Mouse (Mus musculus) stomach, postnatal 0 days (tissue): ENCODE measurements around the gene Eif4e1b. TPM values are rescaled to one million over a fixed set of nuclear protein-coding genes. Genes with fewer than 3 reads are reported as not detected.
A peak's percentile ranks its signal among the peaks of the same experiment; 100 is the strongest.
"Not testable (repeated sequence)": the region's sequence is repeated elsewhere in the genome, so short reads cannot be mapped to it uniquely, and the experiment has no call there.

Experiments
- ATAC-seq: fragments of 200-750 bp; cut with Nextera tagmentation; 2 replicates; pipeline ENCODE4 v1.8.0; 2017; ENCODE audit not compliant: low FRiP score, low TSS enrichment
- DNase-seq: peaks from one replicate; pipeline ENCODE4 v3.0.0-alpha.2; 2016; ENCODE audit warnings: low spot score
- H3K27ac ChIP-seq: fragments of 300-500 bp; sonication (generic); replicated peaks from 2 replicates; pipeline ENCODE4 v1.5.1; 2014; ENCODE audit warnings: mild to moderate bottlenecking, control low read depth
- H3K27me3 ChIP-seq: fragments of 300-500 bp; sonication (generic); 2 replicates; pipeline ENCODE4 v1.6.1; 2014; ENCODE audit warnings: low read length; ENCODE audit not compliant: control insufficient read depth, insufficient read depth
- H3K36me3 ChIP-seq: fragments of 300-500 bp; sonication (generic); 2 replicates; pipeline ENCODE4 v1.6.1; 2014; ENCODE audit warnings: low read length, mixed read lengths; ENCODE audit not compliant: control insufficient read depth, insufficient read depth
- H3K4me1 ChIP-seq: fragments of 300-500 bp; sonication (generic); replicated peaks from 2 replicates; pipeline ENCODE4 v1.6.1; 2014; ENCODE audit warnings: antibody characterized with exemption; ENCODE audit not compliant: control insufficient read depth, insufficient read depth
- H3K4me2 ChIP-seq: fragments of 300-500 bp; sonication (generic); replicated peaks from 2 replicates; pipeline ENCODE4 v1.6.1; 2014; ENCODE audit warnings: low read depth, mild to moderate bottlenecking, control low read depth, moderate library complexity
- H3K4me3 ChIP-seq: fragments of 300-500 bp; sonication (generic); 2 replicates; pipeline ENCODE4 v1.5.1; 2014; ENCODE audit warnings: low read depth, low read length, control low read depth
- H3K9ac ChIP-seq: fragments of 300-500 bp; sonication (generic); 2 replicates; pipeline ENCODE4 v1.6.1; 2014; ENCODE audit warnings: mild to moderate bottlenecking, low read length, control low read depth, mixed read lengths
- H3K9me3 ChIP-seq: fragments of 300-500 bp; sonication (generic); 2 replicates; pipeline ENCODE4 v1.6.1; 2016; ENCODE audit warnings: low read length; ENCODE audit not compliant: control insufficient read depth
- CTCF ChIP-seq: IDR thresholded peaks from 2 replicates; pipeline ENCODE4 v1.5.1; 2016; ENCODE audit warnings: antibody characterized with exemption, low read depth, mild to moderate bottlenecking, moderate library complexity
- EP300 ChIP-seq: optimal IDR thresholded peaks from 2 replicates; pipeline ENCODE3; 2016; ENCODE audit warnings: antibody characterized with exemption
- WGBS: fragments of 180-500 bp; shearing (Covaris S2); extraction: QIAGEN DNeasy Blood & Tissue Kit; methylation state at CpG from one replicate; pipeline ENCODE4 v1.1.7; 2014; 5-methylcytosine and 5-hydroxymethylcytosine counted together
- polyA plus RNA-seq: library from polyadenylated mRNA; unstranded; fragments of >200 nt; fragmentation: Nextera tagmentation; extraction: Ambion mirVana; gene quantifications from 2 replicates; pipeline ENCODE4 v1.2.1, GENCODE M21; 2015

Gene Eif4e1b
- polyA plus RNA-seq, 1 experiment from 2014 or later = not detected

DNA sequence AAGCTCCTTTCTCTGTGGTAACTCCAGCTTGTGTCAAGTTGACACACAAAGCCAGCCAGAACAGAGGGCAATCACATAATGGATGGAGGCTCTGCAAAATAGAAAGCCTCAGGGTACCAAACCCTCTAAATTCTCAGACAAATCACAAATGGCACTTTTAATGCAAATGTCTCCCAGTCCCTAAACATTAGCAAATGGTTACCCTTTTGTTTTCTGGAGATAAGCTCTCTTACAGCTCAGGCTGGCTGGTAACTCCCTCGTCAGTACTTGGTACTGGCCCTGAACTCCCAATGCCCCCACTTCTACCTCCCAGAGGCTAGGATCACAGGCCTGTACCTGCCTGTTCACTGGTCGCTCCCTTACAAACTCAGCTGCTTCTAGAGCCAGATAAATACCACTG lies 563 bp upstream of the Eif4e1b start:
- Histone ChIP-seq H3K27ac (no peak overlapping the region), H3K4me3 (no peak overlapping the region), H3K36me3 (no peaks in the 10 kb centered on the region), H3K4me2 (no peak overlapping the region), H3K27me3 (no peaks in the 10 kb centered on the region), H3K9me3 (no peaks in the 10 kb centered on the region), H3K9ac (no peak overlapping the region), H3K4me1 (no peaks in the 10 kb centered on the region)
- WGBS = 28% methylated on average over 2 of the region's 2 CpGs
- no peak for TF ChIP-seq CTCF
- no peak for TF ChIP-seq EP300
- ATAC-seq (no peak), DNase-seq (no peak)

DNA sequence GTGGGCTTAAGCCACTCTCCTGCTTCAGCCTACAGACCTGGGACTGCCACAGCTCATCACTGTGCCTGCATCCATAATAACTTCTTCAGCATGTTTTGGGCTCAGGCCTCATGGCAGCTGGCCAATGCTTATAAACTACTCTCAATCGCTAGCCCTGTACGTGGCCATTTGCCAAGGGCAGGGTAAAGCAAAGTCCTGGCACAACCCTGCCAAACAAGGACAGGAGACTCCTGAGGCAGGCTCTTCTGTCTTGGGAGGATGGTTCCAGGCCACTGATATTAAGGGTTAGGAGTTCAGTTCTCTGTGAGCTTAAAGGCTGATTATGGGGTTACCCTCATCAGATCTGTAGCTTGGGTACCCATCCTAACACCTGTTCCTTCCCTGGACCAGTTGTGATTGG lies 3.8 kb downstream of the Eif4e1b start:
- not testable (repeated sequence) for H3K36me3 ChIP-seq, H3K4me1 ChIP-seq, DNase-seq, H3K4me3 ChIP-seq, H3K27me3 ChIP-seq, H3K4me2 ChIP-seq, H3K9ac ChIP-seq, ATAC-seq, H3K27ac ChIP-seq, H3K9me3 ChIP-seq
- 37% methylated on average over 2 of the region's 2 CpGs for WGBS

DNA sequence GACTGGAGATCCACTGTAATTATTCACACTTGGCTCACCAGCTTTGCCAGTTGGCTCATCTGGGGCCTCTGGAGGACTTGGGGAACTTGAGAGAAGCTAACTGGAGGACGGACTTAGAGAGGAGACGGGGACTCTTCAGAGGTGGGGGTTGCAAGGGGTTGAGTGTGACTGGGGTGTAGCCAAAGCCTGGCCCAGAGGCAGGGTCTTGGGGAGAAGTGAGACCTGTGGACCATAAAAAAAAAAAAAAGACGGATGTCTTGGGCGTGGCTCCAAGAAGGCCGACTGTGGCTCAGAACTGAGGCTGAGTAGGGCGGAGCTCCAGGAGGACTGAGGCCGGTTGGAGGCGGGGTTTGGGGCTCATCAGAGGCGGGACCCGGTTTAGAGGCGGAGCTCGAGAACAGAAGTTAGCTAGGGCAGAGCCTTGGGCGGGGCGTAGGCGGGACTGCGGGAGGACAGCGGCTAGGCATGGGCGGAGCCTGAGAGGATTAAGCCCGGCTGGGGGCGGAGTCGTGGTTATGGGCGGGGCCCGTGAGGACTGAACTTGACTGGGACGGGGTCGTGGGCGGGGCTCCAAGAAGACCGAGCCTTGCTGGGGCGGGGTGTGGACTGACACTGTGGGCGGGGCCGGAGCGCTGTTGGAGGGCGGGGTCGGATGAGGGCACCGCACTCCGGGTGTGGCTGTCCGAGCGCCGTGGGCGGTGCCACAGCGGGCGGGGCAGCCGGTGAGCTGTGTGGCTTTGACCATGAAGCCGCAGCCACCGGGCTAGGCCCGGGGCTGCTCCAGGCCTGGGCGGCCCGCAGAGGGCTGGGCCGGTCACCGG lies 5.2 kb downstream of the Eif4e1b start, which contains the start of gene Tspan17:
TSS of gene Tspan17 (plus strand) at position 638 of the 821 bp plus-strand sequence.
- peak within 1 kb of the TSS; percentile 62 for H3K4me3 ChIP-seq
- peak within 1 kb of the TSS; percentile 50 for H3K27ac ChIP-seq
- H3K27me3 ChIP-seq = no peaks in the 10 kb centered on the region
- TF ChIP-seq CTCF = no peak
- no peak for TF ChIP-seq EP300
- peak; percentile 95 for ATAC-seq
- H3K36me3 ChIP-seq = no peaks in the 10 kb centered on the region
- DNase-seq = peak; percentile 98
- peak within 1 kb of the TSS; percentile 64 for H3K9ac ChIP-seq
- H3K4me2 ChIP-seq = peak within 1 kb of the TSS; percentile 98
- peaks cover 5% of the 10 kb centered on the region; the same call in 1 of the 2 replicates for H3K4me1 ChIP-seq
- no peaks in the 10 kb centered on the region for H3K9me3 ChIP-seq
- 1% methylated on average over 38 of the region's 49 CpGs for WGBS

DNA sequence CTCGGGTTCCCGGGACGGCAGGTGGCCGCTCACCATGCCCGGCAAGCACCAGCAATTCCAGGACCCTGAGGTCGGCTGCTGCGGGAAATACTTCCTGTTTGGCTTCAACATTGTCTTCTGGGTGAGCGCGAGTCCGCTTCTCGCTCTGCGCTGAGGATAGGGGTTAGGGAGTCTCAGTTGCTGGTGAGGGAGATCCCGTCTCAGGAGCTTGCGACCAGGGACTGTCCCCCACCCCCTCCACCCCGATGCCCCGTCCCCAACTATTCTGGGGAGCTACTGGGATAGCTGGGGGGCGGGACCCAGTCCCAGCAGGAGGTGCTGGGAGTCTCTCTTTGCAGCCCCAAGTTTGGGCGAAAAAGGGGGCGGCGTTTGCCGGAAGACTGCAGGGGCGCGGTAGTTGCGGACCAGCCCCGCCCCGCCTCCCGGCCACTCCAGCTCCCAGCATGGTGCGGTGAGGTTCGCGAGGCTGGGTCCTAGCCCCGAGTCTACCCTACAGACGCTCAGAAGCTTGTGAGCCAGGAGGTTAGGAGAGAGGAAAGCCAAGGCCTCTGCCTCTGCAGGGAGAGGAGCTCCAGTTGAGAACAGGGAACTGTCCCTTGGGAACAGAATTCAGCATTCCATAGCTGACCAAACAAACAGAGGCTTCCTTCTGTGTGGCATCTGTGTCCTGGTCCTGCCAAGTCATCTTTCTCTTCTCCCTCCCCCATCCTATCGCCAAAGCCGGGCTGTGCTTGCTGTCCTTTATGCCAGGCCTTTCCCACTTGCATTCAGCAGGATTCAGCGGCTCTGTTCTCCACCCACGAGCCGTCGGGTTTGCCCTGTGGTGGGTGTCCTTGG lies 6.0 kb downstream of the Eif4e1b start:
- DNase-seq (peak; percentile 62), ATAC-seq (peak; percentile 12)
- H3K4me2 ChIP-seq = peak overlapping the region; percentile 98
- peak overlapping the region; percentile 50 for H3K27ac ChIP-seq
- no peaks in the 10 kb centered on the region for H3K36me3 ChIP-seq
- peak overlapping the region; percentile 62 for H3K4me3 ChIP-seq
- no peaks in the 10 kb centered on the region for H3K27me3 ChIP-seq
- no peaks in the 10 kb centered on the region for H3K9me3 ChIP-seq
- WGBS = 2% methylated on average over 37 of the region's 38 CpGs
- TF ChIP-seq CTCF = no peak
- no peak for TF ChIP-seq EP300
- peaks cover 5% of the 10 kb centered on the region; the same call in 1 of the 2 replicates for H3K4me1 ChIP-seq
- peak overlapping the region; percentile 64 for H3K9ac ChIP-seq

DNA sequence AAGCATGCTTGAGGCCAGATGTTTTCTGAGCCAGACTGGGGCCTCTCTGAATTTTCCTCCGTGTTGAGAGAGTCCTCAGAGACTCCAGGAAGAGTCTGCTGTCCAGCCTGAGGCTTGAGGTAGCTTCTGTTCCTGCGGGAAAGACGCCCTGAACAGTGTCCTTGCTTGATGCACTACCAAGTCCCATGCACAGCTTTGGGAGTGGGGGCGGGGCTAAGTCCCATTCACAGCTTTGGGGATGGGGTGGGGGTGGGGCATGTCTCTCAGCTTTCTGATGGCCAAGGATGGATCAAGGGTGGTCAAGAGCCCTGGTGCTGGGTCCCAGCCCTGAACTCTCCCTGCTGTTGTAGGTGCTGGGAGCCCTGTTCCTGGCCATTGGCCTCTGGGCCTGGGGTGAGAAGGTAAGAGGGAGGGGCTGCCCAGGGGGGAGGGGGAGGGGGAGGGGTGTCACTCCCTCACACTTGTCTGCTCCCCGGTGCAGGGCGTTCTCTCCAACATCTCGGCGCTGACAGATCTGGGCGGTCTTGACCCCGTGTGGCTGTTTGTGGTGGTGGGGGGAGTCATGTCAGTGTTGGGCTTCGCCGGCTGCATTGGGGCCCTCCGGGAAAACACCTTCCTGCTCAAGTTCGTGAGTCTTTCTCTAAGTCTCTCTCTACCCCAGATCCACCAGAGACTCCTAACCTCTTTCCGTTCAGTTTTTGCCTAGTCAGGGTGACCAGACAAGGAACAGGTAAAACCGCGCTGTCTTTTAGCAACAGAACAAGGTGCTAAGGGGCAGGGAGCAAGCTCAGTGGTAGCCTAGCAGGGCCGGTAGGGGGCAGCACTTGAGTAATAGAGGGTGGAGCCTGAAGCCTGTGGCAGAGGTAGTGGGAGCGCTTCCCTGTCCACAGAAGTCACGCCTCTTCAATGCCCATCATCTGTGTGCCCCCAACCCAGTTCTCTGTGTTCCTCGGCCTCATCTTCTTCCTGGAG lies 8.7 kb downstream of the Eif4e1b start:
- DNase-seq = no peak
- peaks cover 5% of the 10 kb centered on the region; the same call in 1 of the 2 replicates for H3K4me1 ChIP-seq
- H3K9me3 ChIP-seq = no peaks in the 10 kb centered on the region

More for the DNA sequence above, 8.7 kb downstream of the Eif4e1b start:
- ATAC-seq = no peak
- no peaks in the 10 kb centered on the region for H3K27me3 ChIP-seq
- no peak overlapping the region for H3K27ac ChIP-seq
- no peak overlapping the region for H3K9ac ChIP-seq
- no peak overlapping the region for H3K4me2 ChIP-seq
- WGBS = 18% methylated on average over 21 of the region's 21 CpGs
- H3K4me3 ChIP-seq = no peak overlapping the region
- no peaks in the 10 kb centered on the region for H3K36me3 ChIP-seq
- TF ChIP-seq CTCF (peak; percentile 39), EP300 (no peak)
